Mouse (Mus musculus) forebrain, embryonic 10.5 days (tissue): ENCODE data around the gene H2al1i. TPM values are rescaled to one million over a fixed set of nuclear protein-coding genes. Genes with fewer than 3 reads are reported as not detected.
"Not testable (repeated sequence)": the region's sequence is repeated elsewhere in the genome, so short reads cannot be mapped to it uniquely, and the experiment has no call there.

Experiments used
- DNase-seq: peaks from one replicate; pipeline ENCODE4 v3.0.0-alpha.2; 2017; ENCODE audit warnings: low spot score; ENCODE audit errors: extremely low spot score
- H3K27ac ChIP-seq: fragments of 300-500 bp; sonication (generic); 2 replicates; pipeline ENCODE4 v1.5.1; 2016; ENCODE audit warnings: mild to moderate bottlenecking
- H3K27me3 ChIP-seq: fragments of 300-500 bp; sonication (generic); 2 replicates; pipeline ENCODE4 v1.6.1; 2016; ENCODE audit warnings: mild to moderate bottlenecking; ENCODE audit not compliant: poor library complexity, severe bottlenecking
- H3K36me3 ChIP-seq: fragments of 300-500 bp; sonication (generic); replicated peaks from 2 replicates; pipeline ENCODE4 v1.6.1; 2016; ENCODE audit warnings: mild to moderate bottlenecking, moderate library complexity
- H3K4me1 ChIP-seq: fragments of 300-500 bp; sonication (generic); 2 replicates; pipeline ENCODE4 v1.6.1; 2016
- H3K4me3 ChIP-seq: fragments of 300-500 bp; sonication (generic); 2 replicates; pipeline ENCODE4 v1.5.1; 2016; ENCODE audit warnings: mild to moderate bottlenecking, moderate library complexity
- H3K9me3 ChIP-seq: fragments of 300-500 bp; sonication (generic); 2 replicates; pipeline ENCODE4 v1.6.1; 2016; ENCODE audit warnings: mild to moderate bottlenecking, moderate library complexity
- WGBS: fragments of 180-500 bp; shearing (Covaris S2); methylation state at CpG from one replicate; pipeline ENCODE4 v1.1.7; 2016; 5-methylcytosine and 5-hydroxymethylcytosine counted together
- polyA plus RNA-seq: library from polyadenylated mRNA; unstranded; fragments of >200 nt; fragmentation: Nextera tagmentation; extraction: Ambion mirVana; gene quantifications from 2 replicates; pipeline ENCODE4 v1.2.1, GENCODE M21; 2016

Gene H2al1i
- polyA plus RNA-seq, 1 experiment from 2014 or later = not detected

DNA sequence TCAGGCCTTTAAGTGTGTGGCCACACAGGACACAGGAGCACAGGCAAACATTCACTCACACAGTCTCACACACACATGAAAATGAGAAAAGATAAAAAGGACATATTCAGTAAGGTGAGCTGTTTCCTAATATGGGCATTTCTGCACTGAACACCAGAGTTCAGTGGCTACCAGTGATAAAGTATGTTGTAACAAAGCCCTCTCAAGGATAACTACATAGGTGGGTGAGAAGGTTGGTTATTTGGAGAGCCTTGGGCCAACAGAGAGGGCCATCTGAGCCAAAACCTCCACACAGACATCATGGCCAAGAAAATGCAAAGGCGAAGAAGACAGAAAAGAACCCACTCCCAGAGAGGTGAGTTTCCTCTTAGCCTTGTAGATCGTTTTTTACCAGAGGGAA is 3.1 kb downstream of the H2al1i start, which contains the start of gene H2al1j:
Gene H2al1j, plus strand, starts transcription at position 301 of the 400 bp plus-strand sequence.
- not testable (repeated sequence) for DNase-seq, H3K27ac ChIP-seq, H3K36me3 ChIP-seq, H3K4me1 ChIP-seq, H3K4me3 ChIP-seq, H3K9me3 ChIP-seq
- peaks cover 32% of the 10 kb centered on the region for H3K27me3 ChIP-seq
- WGBS = 86% methylated on average over 2 of the region's 2 CpGs

DNA sequence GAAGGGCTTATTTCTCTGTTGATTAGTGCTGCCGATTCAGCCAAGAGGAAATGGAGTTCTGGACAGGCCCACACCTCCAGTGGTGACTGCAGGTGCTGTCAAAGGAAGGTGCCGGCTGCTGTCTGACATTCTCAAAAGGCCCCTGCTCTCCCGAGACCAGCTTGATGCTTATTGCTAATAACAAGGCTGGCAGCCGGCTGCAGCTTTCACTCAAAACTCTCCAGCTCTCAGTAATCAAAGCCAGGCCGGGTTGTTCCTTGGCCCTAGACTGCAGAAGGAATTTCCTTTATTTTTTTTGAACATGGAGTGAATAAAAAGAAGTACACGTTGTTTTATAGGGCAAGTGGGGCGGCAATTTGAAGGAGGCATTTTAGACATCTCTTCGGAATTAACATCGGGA is 21.3 kb downstream of the H2al1i start:
- no peaks in the 10 kb centered on the region for H3K36me3 ChIP-seq
- no peaks in the 10 kb centered on the region for H3K9me3 ChIP-seq
- H3K4me1 ChIP-seq = no peaks in the 10 kb centered on the region
- 71% methylated on average over 9 of the region's 9 CpGs for WGBS
- no peak overlapping the region for H3K4me3 ChIP-seq
- no peak overlapping the region for H3K27ac ChIP-seq
- no peak for DNase-seq
- peaks cover 84% of the 10 kb centered on the region for H3K27me3 ChIP-seq

DNA sequence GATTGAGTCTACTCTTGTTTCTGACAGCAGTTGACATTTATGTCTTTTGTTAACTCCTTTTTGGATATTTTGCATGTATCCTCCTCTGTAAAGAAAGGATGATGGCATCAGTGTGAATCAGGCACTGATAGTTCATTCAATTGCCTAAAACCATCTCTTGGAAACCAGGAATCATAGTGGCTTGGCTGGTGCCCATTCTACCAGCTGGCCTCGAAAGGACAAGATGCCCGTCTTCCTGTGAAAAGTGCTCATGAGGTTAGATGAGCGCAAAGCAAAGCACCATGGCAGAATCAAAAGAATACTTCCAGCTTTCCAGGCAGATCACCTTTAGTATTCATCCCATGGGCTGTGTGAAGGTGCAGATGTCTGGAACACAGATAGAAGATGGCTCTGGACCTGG is 22.3 kb downstream of the H2al1i start:
- 92% methylated on average over 3 of the region's 3 CpGs for WGBS
- no peaks in the 10 kb centered on the region for H3K4me1 ChIP-seq
- H3K27me3 ChIP-seq = peaks cover 88% of the 10 kb centered on the region
- no peaks in the 10 kb centered on the region for H3K36me3 ChIP-seq
- no peak overlapping the region for H3K27ac ChIP-seq
- no peaks in the 10 kb centered on the region for H3K9me3 ChIP-seq
- no peak overlapping the region for H3K4me3 ChIP-seq
- no peak for DNase-seq

DNA sequence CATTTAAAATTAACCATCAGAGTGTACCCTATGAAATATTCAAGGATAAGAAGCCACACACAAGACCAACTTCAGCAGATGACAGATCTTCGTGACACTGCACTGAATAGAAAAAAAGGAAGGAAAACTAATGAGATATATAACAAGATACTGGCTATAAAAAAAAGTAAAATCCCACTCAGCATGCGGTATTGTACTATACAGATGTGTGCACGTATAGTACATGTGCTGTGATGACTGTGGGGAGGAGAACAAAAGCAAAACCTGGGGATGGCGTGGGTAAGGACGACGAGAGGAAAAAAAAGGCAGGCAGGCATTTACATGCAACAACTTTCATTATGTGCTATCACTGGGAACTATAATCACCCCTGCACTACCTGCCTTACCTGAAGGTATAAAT is 36.4 kb downstream of the H2al1i start:
- Histone ChIP-seq H3K36me3 (no peaks in the 10 kb centered on the region), H3K27me3 (peaks cover 98% of the 10 kb centered on the region), H3K27ac (no peak overlapping the region), H3K4me3 (no peak overlapping the region), H3K4me1 (peaks cover 4% of the 10 kb centered on the region; the same call in 1 of the 2 replicates), H3K9me3 (no peaks in the 10 kb centered on the region)
- no peak for DNase-seq
- WGBS = 85% methylated on average over 6 of the region's 6 CpGs

DNA sequence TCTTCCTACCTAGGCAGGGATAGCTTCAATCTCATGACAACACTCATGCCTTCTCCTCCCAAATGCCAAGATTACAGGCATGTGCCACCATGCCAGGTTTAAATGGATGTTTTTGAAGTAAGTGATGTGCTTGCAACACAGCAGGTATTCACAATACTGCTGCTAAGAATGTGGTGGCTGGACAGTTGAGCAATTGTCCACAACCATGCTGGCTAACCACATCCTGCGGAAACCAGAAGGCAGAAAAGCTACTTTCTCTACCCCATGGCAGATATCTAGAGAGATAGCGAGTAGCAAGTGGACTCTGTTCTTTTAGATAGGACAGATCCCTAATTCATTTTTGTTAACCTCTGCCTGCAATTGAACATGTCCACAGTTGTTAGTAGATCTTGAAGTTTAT is 36.8 kb downstream of the H2al1i start:
- Histone ChIP-seq H3K9me3 (no peaks in the 10 kb centered on the region), H3K27ac (no peak overlapping the region), H3K4me3 (no peak overlapping the region), H3K4me1 (peaks cover 4% of the 10 kb centered on the region; the same call in 1 of the 2 replicates), H3K36me3 (no peaks in the 10 kb centered on the region), H3K27me3 (peaks cover 98% of the 10 kb centered on the region)
- WGBS = 93% methylated on average over 2 of the region's 2 CpGs
- no peak for DNase-seq

DNA sequence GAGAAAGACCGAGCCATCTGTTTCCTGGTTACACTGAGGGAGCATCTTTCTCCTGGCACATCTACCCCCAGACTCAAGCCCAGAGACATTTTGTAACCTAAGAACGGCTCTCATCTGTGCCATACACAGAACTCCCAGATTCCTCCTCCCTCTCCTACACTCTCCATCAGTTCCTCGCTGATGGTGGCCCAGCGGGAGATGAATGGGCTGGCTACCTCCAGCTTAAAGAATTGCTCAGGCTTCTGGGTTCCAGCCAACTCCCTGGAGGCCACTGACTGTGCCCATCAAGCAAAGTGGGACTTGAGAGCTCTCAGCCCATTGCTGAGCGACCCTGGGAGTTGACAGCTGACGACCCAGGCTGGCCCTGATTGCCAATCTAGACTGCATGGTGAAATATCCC is 39.4 kb downstream of the H2al1i start:
- Histone ChIP-seq H3K27ac (no peak overlapping the region), H3K9me3 (no peaks in the 10 kb centered on the region), H3K4me1 (peaks cover 4% of the 10 kb centered on the region; the same call in 1 of the 2 replicates), H3K36me3 (no peaks in the 10 kb centered on the region), H3K4me3 (no peak overlapping the region), H3K27me3 (peaks cover 94% of the 10 kb centered on the region)
- no peak for DNase-seq
- 74% methylated on average over 6 of the region's 6 CpGs for whole genome bisulfite sequencing

DNA sequence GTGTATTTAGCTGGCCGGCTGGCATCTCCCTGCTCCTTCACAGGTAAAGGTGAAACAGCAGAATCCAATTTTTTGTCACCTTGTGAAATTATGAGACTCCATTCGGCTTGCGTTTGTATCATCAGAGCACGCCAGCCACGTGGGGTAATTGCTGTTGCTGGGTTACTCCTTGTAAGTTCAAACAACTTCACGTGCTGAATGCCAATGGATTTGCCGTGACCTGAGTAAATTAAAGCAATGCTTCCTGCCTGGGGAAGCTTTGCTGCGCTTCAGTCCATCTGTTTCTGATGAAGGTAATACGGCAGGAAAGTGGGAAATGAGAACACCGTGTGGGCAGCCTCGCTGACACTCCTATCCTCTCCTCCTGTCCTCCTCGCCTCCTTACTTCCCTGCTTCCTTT is 40.7 kb downstream of the H2al1i start:
- Histone ChIP-seq H3K4me3 (no peak overlapping the region), H3K27me3 (peaks cover 94% of the 10 kb centered on the region), H3K27ac (no peak overlapping the region), H3K9me3 (no peaks in the 10 kb centered on the region), H3K36me3 (no peaks in the 10 kb centered on the region), H3K4me1 (peaks cover 4% of the 10 kb centered on the region; the same call in 1 of the 2 replicates)
- peak; percentile 15 for DNase-seq
- WGBS = 61% methylated on average over 12 of the region's 12 CpGs

Other genes starting within 250 kb of the H2al1i start
- gene H2al1a, start 25.4 kb upstream of the H2al1i start, polyA plus RNA-seq = not detected in 2 replicates
- gene H2al1b, start 22.2 kb upstream of the H2al1i start, polyA plus RNA-seq = not detected in 2 replicates
- not detected in 2 replicates for gene H2al1c, start 19.0 kb upstream of the H2al1i start, polyA plus RNA-seq
- gene H2al1d, start 15.8 kb upstream of the H2al1i start, polyA plus RNA-seq = not detected in 2 replicates
- gene H2al1e, start 12.7 kb upstream of the H2al1i start, polyA plus RNA-seq = not detected in 2 replicates
- gene H2al1f, start 9.5 kb upstream of the H2al1i start, polyA plus RNA-seq = not detected in 2 replicates
- gene H2al1g, start 6.4 kb upstream of the H2al1i start, polyA plus RNA-seq = not detected in 2 replicates
- gene H2al1h, start 3.2 kb upstream of the H2al1i start, polyA plus RNA-seq = not detected in 2 replicates
- not detected in 2 replicates for gene H2al1j, start 3.2 kb downstream of the H2al1i start, polyA plus RNA-seq